In the genomic region with DNA sequence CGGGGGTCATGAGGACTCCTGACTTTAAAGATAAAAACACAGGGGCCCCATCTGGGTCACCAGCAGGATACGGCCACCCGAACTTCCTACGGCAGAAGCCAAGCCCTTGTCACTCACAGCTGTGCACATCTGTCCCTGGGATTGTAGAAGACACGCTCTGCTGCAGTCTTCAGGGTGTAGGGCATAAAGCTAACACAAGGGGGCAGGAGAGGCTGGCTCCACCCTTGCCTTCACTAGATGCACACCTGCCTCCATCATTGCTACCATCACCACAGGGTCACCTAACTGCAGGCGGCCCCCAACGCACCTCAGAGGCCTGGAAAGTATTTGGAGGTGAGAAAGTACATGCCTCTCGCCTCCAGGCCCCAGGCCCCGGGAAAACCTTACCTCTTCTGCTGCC, we compare ENCODE assay signal across 11 mouse cellular contexts. TPM values are rescaled to one million over a fixed set of nuclear protein-coding genes. Genes with fewer than 3 reads are reported as not detected.
A peak's percentile ranks its signal among the peaks of the same experiment; 100 is the strongest.
DNase-seq lines count a peak whose midpoint lies in the region; ATAC-seq and TF ChIP-seq lines count a peak whose summit lies in the region.
"Had no signal": no experiment of that assay in that cellular context is flagged by ENCODE, and none has a peak within 500 bp of the region (broad histone marks: within the 10 kb centered on the region; RNA-seq: fewer than 3 reads in every experiment).

No protein-coding gene starts in this region.

- TF ChIP-seq POLR2A in thymus, adult 2 months (IDR thresholded peaks at IDR 0.05; ENCODE audit: control insufficient read depth, extremely low read depth, insufficient read depth, low read length, poor library complexity) = no peak

- H3K27me3 ChIP-seq in intestine, postnatal 0 days (replicated peaks; ENCODE audit: control insufficient read depth, insufficient read depth, low read length) = no peaks in the 10 kb centered on the region
- H3K27me3 ChIP-seq in intestine, embryonic 16.5 days (replicated peaks; ENCODE audit: control insufficient read depth, insufficient read depth, low read length) = no peaks in the 10 kb centered on the region
- no peaks in the 10 kb centered on the region for H3K27me3 ChIP-seq in thymus, adult 2 months (ENCODE audit: control insufficient read depth, insufficient read depth, low read length)
- H3K27me3 ChIP-seq: embryonic facial prominence, embryonic 12.5 days had no signal

- peak; percentile 35 for DNase-seq in thymus, adult 2 months
- no peak for DNase-seq in thymus, adult 18-20 months
- peak; percentile 52 for DNase-seq in thymus, postnatal 25 days
- DNase-seq in heart, adult 8-10 months (ENCODE audit: low spot score) = no peak
- DNase-seq: retina, postnatal 1 day had no signal

- no peak overlapping the region for H3K4me2 ChIP-seq in intestine, postnatal 0 days (replicated peaks; ENCODE audit: low read depth)
- H3K4me2 ChIP-seq in intestine, embryonic 16.5 days (ENCODE audit: low read depth, low read length) = no peak overlapping the region
- H3K4me2 ChIP-seq: embryonic facial prominence, embryonic 12.5 days had no signal

- ATAC-seq in intestine, postnatal 0 days = no peak
- no peak for ATAC-seq in intestine, embryonic 16.5 days
- ATAC-seq in erythroid progenitor cell, adult 5-6 weeks (replicated peaks; ENCODE audit: low FRiP score, poor library complexity, severe bottlenecking) = peak; percentile 51; the same call in 1 of the 2 replicates
- no peak for ATAC-seq in inflammation-experienced regulatory T-cells, adult 6 months

- no peaks in the 10 kb centered on the region for H3K9me3 ChIP-seq in intestine, postnatal 0 days (ENCODE audit: control insufficient read depth)
- H3K9me3 ChIP-seq in intestine, embryonic 16.5 days (ENCODE audit: control insufficient read depth, low read length) = no peaks in the 10 kb centered on the region

- 90% methylated on average over 9 of the region's 9 CpGs for WGBS in intestine, postnatal 0 days
- WGBS in intestine, embryonic 16.5 days = 92% methylated on average over 9 of the region's 9 CpGs
- WGBS in thymus, adult 2 months = 97% methylated on average over 9 of the region's 9 CpGs

- peak overlapping the region; percentile 28; the same call in 1 of the 2 replicates for H3K27ac ChIP-seq in intestine, postnatal 0 days (ENCODE audit: low read depth, low read length)
- no peak overlapping the region for H3K27ac ChIP-seq in intestine, embryonic 16.5 days (ENCODE audit: low read length)
- H3K27ac ChIP-seq in thymus, adult 2 months (ENCODE audit: control insufficient read depth, insufficient read depth, low read length) = no peak overlapping the region
- H3K27ac ChIP-seq: embryonic facial prominence, embryonic 12.5 days; hindbrain, embryonic 10.5 days had no signal

- H3K9ac ChIP-seq in intestine, postnatal 0 days (ENCODE audit: low read depth, low read length) = no peak overlapping the region
- H3K9ac ChIP-seq in intestine, embryonic 16.5 days (ENCODE audit: low read depth, low read length) = no peak overlapping the region
- H3K9ac ChIP-seq: embryonic facial prominence, embryonic 12.5 days had no signal

- peaks cover 82% of the 10 kb centered on the region for H3K36me3 ChIP-seq in intestine, postnatal 0 days (ENCODE audit: control insufficient read depth, insufficient read depth)
- peaks cover 42% of the 10 kb centered on the region for H3K36me3 ChIP-seq in intestine, embryonic 16.5 days (ENCODE audit: control insufficient read depth, insufficient read depth, low read length)
- H3K36me3 ChIP-seq in thymus, adult 2 months (ENCODE audit: control insufficient read depth, insufficient read depth, low read length) = peaks cover 18% of the 10 kb centered on the region

- no peaks in the 10 kb centered on the region for H3K4me1 ChIP-seq in intestine, postnatal 0 days (replicated peaks; ENCODE audit: control insufficient read depth, insufficient read depth, low read length)
- peaks cover 14% of the 10 kb centered on the region for H3K4me1 ChIP-seq in intestine, embryonic 16.5 days (ENCODE audit: control insufficient read depth, insufficient read depth, low read length)
- no peaks in the 10 kb centered on the region for H3K4me1 ChIP-seq in thymus, adult 2 months (replicated peaks; ENCODE audit: control insufficient read depth, insufficient read depth, low read length)
- H3K4me1 ChIP-seq: embryonic facial prominence, embryonic 12.5 days had no signal

- no peak overlapping the region for H3K4me3 ChIP-seq in intestine, postnatal 0 days (ENCODE audit: low read depth, low read length)
- H3K4me3 ChIP-seq in intestine, embryonic 16.5 days (ENCODE audit: low read length) = no peak overlapping the region
- no peak overlapping the region for H3K4me3 ChIP-seq in thymus, adult 2 months (ENCODE audit: control insufficient read depth, insufficient read depth, low read length)
- H3K4me3 ChIP-seq: embryonic facial prominence, embryonic 12.5 days; hindbrain, embryonic 10.5 days had no signal

- peak; percentile 81 for TF ChIP-seq CTCF in intestine, postnatal 0 days (IDR thresholded peaks at IDR 0.05; ENCODE audit: low read depth)
- peak; percentile 63 for TF ChIP-seq CTCF in thymus, adult 2 months (IDR thresholded peaks at IDR 0.05; ENCODE audit: borderline replicate concordance, control insufficient read depth, extremely low read depth, insufficient read depth, low read length, poor library complexity)

RNA-seq across cellular contexts. Expression of a gene that starts 19.8 kb away (rescaled TPM):
- 21.4 and 23.6 TPM in 2 replicates for polyA plus RNA-seq in intestine, postnatal 0 days (2015; fragmentation: Nextera tagmentation; extraction: Ambion mirVana)
- 17.0 and 24.3 TPM in 2 replicates for polyA plus RNA-seq in intestine, embryonic 16.5 days (2015; fragmentation: Nextera tagmentation; extraction: Ambion mirVana)
- polyA plus RNA-seq in thymus, adult 2 months (2012; rRNA removed) = 139 and 177 TPM in 2 replicates
- 21.8 and 26.7 TPM in 2 replicates for total RNA-seq in erythroid progenitor cell, adult 5-6 weeks (2015; ENCODE audit: low replicate concordance)
- 21.2 and 23.2 TPM in 2 replicates for total RNA-seq in erythroid progenitor cell, adult 5-6 weeks (2017; ENCODE audit: low replicate concordance)
- 10 to 100 TPM in 2 of 4 experiments, 1 to 10 TPM in 2; 8.8 to 11.5 (median 9.9) TPM for total RNA-seq in heart, adult 8-10 months (2022)
- polyA plus RNA-seq in inflammation-experienced regulatory T-cells, adult 6 months (2017; shearing (Covaris generic)) = 1 to 10 TPM; 2.8 to 4.2 (median 3.7) TPM

RNA-seq across cellular contexts. Expression of a gene that starts 21.9 kb away (rescaled TPM):
- 7.1 and 7.3 TPM in 2 replicates for polyA plus RNA-seq in intestine, postnatal 0 days (2015; fragmentation: Nextera tagmentation; extraction: Ambion mirVana)
- polyA plus RNA-seq in intestine, embryonic 16.5 days (2015; fragmentation: Nextera tagmentation; extraction: Ambion mirVana) = 11.9 and 13.4 TPM in 2 replicates
- 141 and 171 TPM in 2 replicates for polyA plus RNA-seq in thymus, adult 2 months (2012; rRNA removed)
- total RNA-seq in erythroid progenitor cell, adult 5-6 weeks (2015; ENCODE audit: low replicate concordance) = 19.7 and 20.5 TPM in 2 replicates
- total RNA-seq in erythroid progenitor cell, adult 5-6 weeks (2017; ENCODE audit: low replicate concordance) = 1.9 and 11.4 TPM in 2 replicates
- 1 to 10 TPM; 6.0 to 8.3 (median 6.9) TPM for total RNA-seq in heart, adult 8-10 months (2022)
- polyA plus RNA-seq in inflammation-experienced regulatory T-cells, adult 6 months (2017; shearing (Covaris generic)) = 10 to 100 TPM; 16.8 to 44.8 (median 23.1) TPM

Comparison
In these comparisons a context has a peak if more than half of its experiments do, and no peak if none do; other contexts are left out.
1. DNase-seq: peak in thymus, adult 2 months (single experiment) and thymus, postnatal 25 days (single experiment); none in thymus, adult 18-20 months (0 of 2) and heart, adult 8-10 months (single experiment).